Mouse (Mus musculus): ENCODE measurements around the gene Ddx28. TPM values are rescaled to one million over a fixed set of nuclear protein-coding genes. Genes with fewer than 3 reads are reported as not detected.

The Ddx28 gene
- polyA plus RNA-seq, 1 experiment: 10.1 TPM

GRCm38 (mm10) chr8:105971019-105971720, 40.5 kb downstream of the Ddx28 start:
- Histone ChIP-seq H3K27ac (ENCODE audit: insufficient read depth, low read depth, low read length) (no peak overlapping the region), H3K4me1 (ENCODE audit: control insufficient read depth, insufficient read depth, low read length) (no peaks in the 10 kb centered on the region), H3K4me3 (ENCODE audit: insufficient read depth, low read length) (no peak overlapping the region)
- TF ChIP-seq POLR2A (IDR thresholded peaks at IDR 0.05; ENCODE audit: borderline replicate concordance, low read depth, low read length) (no peak), CTCF (IDR thresholded peaks at IDR 0.05; ENCODE audit: low read depth, low read length) (no peak)

GRCm38 (mm10) chr8:105969367-105969766, 42.3 kb downstream of the Ddx28 start:
- no peak for TF ChIP-seq CTCF (IDR thresholded peaks at IDR 0.05; ENCODE audit: low read depth, low read length)
- TF ChIP-seq POLR2A (IDR thresholded peaks at IDR 0.05; ENCODE audit: borderline replicate concordance, low read depth, low read length): no peak
- Histone ChIP-seq H3K4me1 (ENCODE audit: control insufficient read depth, insufficient read depth, low read length) (peaks cover 5% of the 10 kb centered on the region; the same call in 1 of the 2 replicates), H3K27ac (ENCODE audit: insufficient read depth, low read depth, low read length) (no peak overlapping the region), H3K4me3 (ENCODE audit: insufficient read depth, low read length) (no peak overlapping the region)

- H3K4me1 ChIP-seq (ENCODE audit: control insufficient read depth, insufficient read depth, low read length): peaks cover 5% of the 10 kb centered on the region; the same call in 1 of the 2 replicates
- no peak overlapping the region for H3K27ac ChIP-seq (ENCODE audit: insufficient read depth, low read depth, low read length)
- no peak overlapping the region; the same call in 1 of the 2 replicates for H3K4me3 ChIP-seq (ENCODE audit: insufficient read depth, low read length)
- TF ChIP-seq CTCF (IDR thresholded peaks at IDR 0.05; ENCODE audit: low read depth, low read length) (no peak), POLR2A (IDR thresholded peaks at IDR 0.05; ENCODE audit: borderline replicate concordance, low read depth, low read length) (no peak)
These were observed 44.9 kb downstream of the Ddx28 start for GRCm38 (mm10) chr8:105966692-105967311.

GRCm38 (mm10) chr8:105965905-105966341, 45.8 kb downstream of the Ddx28 start, which contains the start of gene Slc12a4:
Gene Slc12a4 (minus strand): TSS chr8:105966097.
- H3K4me3 ChIP-seq (ENCODE audit: insufficient read depth, low read length): peak within 1 kb of the TSS; percentile 88
- TF ChIP-seq POLR2A (IDR thresholded peaks at IDR 0.05; ENCODE audit: borderline replicate concordance, low read depth, low read length) (no peak), CTCF (IDR thresholded peaks at IDR 0.05; ENCODE audit: low read depth, low read length) (no peak)
- H3K4me1 ChIP-seq (ENCODE audit: control insufficient read depth, insufficient read depth, low read length): peaks cover 5% of the 10 kb centered on the region; the same call in 1 of the 2 replicates
- H3K27ac ChIP-seq (ENCODE audit: insufficient read depth, low read depth, low read length): no peak within 1 kb of the TSS

- TF ChIP-seq CTCF (IDR thresholded peaks at IDR 0.05; ENCODE audit: low read depth, low read length) (no peak), POLR2A (IDR thresholded peaks at IDR 0.05; ENCODE audit: borderline replicate concordance, low read depth, low read length) (no peak)
- Histone ChIP-seq H3K4me1 (ENCODE audit: control insufficient read depth, insufficient read depth, low read length) (peaks cover 5% of the 10 kb centered on the region; the same call in 1 of the 2 replicates), H3K27ac (ENCODE audit: insufficient read depth, low read depth, low read length) (no peak overlapping the region), H3K4me3 (ENCODE audit: insufficient read depth, low read length) (peak overlapping the region; percentile 88)
These were observed 46.3 kb downstream of the Ddx28 start for GRCm38 (mm10) chr8:105965266-105965904.

- no peak overlapping the region for H3K27ac ChIP-seq (ENCODE audit: insufficient read depth, low read depth, low read length)
- TF ChIP-seq CTCF (IDR thresholded peaks at IDR 0.05; ENCODE audit: low read depth, low read length) (no peak), POLR2A (IDR thresholded peaks at IDR 0.05; ENCODE audit: borderline replicate concordance, low read depth, low read length) (no peak)
- peak overlapping the region; percentile 88 for H3K4me3 ChIP-seq (ENCODE audit: insufficient read depth, low read length)
- peaks cover 5% of the 10 kb centered on the region; the same call in 1 of the 2 replicates for H3K4me1 ChIP-seq (ENCODE audit: control insufficient read depth, insufficient read depth, low read length)
These were observed 47.0 kb downstream of the Ddx28 start for GRCm38 (mm10) chr8:105964506-105965265.

GRCm38 (mm10) chr8:105961536-105961935, 50.1 kb downstream of the Ddx28 start:
- H3K4me1 ChIP-seq (ENCODE audit: control insufficient read depth, insufficient read depth, low read length): peaks cover 15% of the 10 kb centered on the region
- TF ChIP-seq POLR2A (IDR thresholded peaks at IDR 0.05; ENCODE audit: borderline replicate concordance, low read depth, low read length): no peak
- TF ChIP-seq CTCF (IDR thresholded peaks at IDR 0.05; ENCODE audit: low read depth, low read length): no peak
- H3K27ac ChIP-seq (ENCODE audit: insufficient read depth, low read depth, low read length): no peak overlapping the region
- H3K4me3 ChIP-seq (ENCODE audit: insufficient read depth, low read length): no peak overlapping the region

- no peak overlapping the region for H3K4me3 ChIP-seq (ENCODE audit: insufficient read depth, low read length)
- H3K4me1 ChIP-seq (ENCODE audit: control insufficient read depth, insufficient read depth, low read length): peaks cover 15% of the 10 kb centered on the region
- TF ChIP-seq CTCF (IDR thresholded peaks at IDR 0.05; ENCODE audit: low read depth, low read length): no peak
- no peak for TF ChIP-seq POLR2A (IDR thresholded peaks at IDR 0.05; ENCODE audit: borderline replicate concordance, low read depth, low read length)
- H3K27ac ChIP-seq (ENCODE audit: insufficient read depth, low read depth, low read length): no peak overlapping the region
These were observed 50.6 kb downstream of the Ddx28 start for GRCm38 (mm10) chr8:105961101-105961500.

Other genes starting within 250 kb of the Ddx28 start
- gene Ranbp10, start 184.5 kb downstream of the Ddx28 start, polyA plus RNA-seq (2012; ENCODE audit: insufficient read depth, insufficient read length, missing spikeins): 42.0 and 44.3 TPM in 2 replicates
- gene Tsnaxip1, start 184.2 kb downstream of the Ddx28 start, polyA plus RNA-seq (2012; ENCODE audit: insufficient read depth, insufficient read length, missing spikeins): not detected in 2 replicates
- 16.9 and 17.1 TPM in 2 replicates for gene Cenpt, start 158.6 kb downstream of the Ddx28 start, polyA plus RNA-seq (2012; ENCODE audit: insufficient read depth, insufficient read length, missing spikeins)
- gene Thap11, start 156.8 kb downstream of the Ddx28 start, polyA plus RNA-seq (2012; ENCODE audit: insufficient read depth, insufficient read length, missing spikeins): 27.4 and 28.5 TPM in 2 replicates
- 2.2 TPM in 1 of 2 replicates, not detected in the other for gene Nutf2, start 151.3 kb downstream of the Ddx28 start, polyA plus RNA-seq (2012; ENCODE audit: insufficient read depth, insufficient read length, missing spikeins)
- 23.6 and 29.8 TPM in 2 replicates for gene Edc4, start 131.0 kb downstream of the Ddx28 start, polyA plus RNA-seq (2012; ENCODE audit: insufficient read depth, insufficient read length, missing spikeins)
- gene Nrn1l, start 118.3 kb downstream of the Ddx28 start, polyA plus RNA-seq (2012; ENCODE audit: insufficient read depth, insufficient read length, missing spikeins): not detected in 2 replicates
- 18.0 and 18.8 TPM in 2 replicates for gene Pskh1, start 111.4 kb downstream of the Ddx28 start, polyA plus RNA-seq (2012; ENCODE audit: insufficient read depth, insufficient read length, missing spikeins)
- gene Ctrl, start 78.0 kb downstream of the Ddx28 start, polyA plus RNA-seq (2012; ENCODE audit: insufficient read depth, insufficient read length, missing spikeins): 0.63 TPM in 1 of 2 replicates, not detected in the other
- gene Psmb10, start 73.4 kb downstream of the Ddx28 start, polyA plus RNA-seq (2012; ENCODE audit: insufficient read depth, insufficient read length, missing spikeins): 150 and 151 TPM in 2 replicates
- gene Lcat, start 68.5 kb downstream of the Ddx28 start, polyA plus RNA-seq (2012; ENCODE audit: insufficient read depth, insufficient read length, missing spikeins): 0.55 and 0.60 TPM in 2 replicates
- gene Slc12a4, start 45.8 kb downstream of the Ddx28 start, polyA plus RNA-seq (2012; ENCODE audit: insufficient read depth, insufficient read length, missing spikeins): 19.6 and 27.5 TPM in 2 replicates
- 3.2 and 3.6 TPM in 2 replicates for gene Dpep3, start 32.5 kb downstream of the Ddx28 start, polyA plus RNA-seq (2012; ENCODE audit: insufficient read depth, insufficient read length, missing spikeins)
- 6.1 and 8.3 TPM in 2 replicates for gene Dus2, start 20.5 kb downstream of the Ddx28 start, polyA plus RNA-seq (2012; ENCODE audit: insufficient read depth, insufficient read length, missing spikeins)
- gene Dpep2nb, start 5.9 kb downstream of the Ddx28 start, polyA plus RNA-seq (2012; ENCODE audit: insufficient read depth, insufficient read length, missing spikeins): not detected in 2 replicates
- 28.3 and 31.9 TPM in 2 replicates for gene Nfatc3, start 47.0 kb upstream of the Ddx28 start, polyA plus RNA-seq (2012; ENCODE audit: insufficient read depth, insufficient read length, missing spikeins)
- gene Esrp2, start 125.1 kb upstream of the Ddx28 start, polyA plus RNA-seq (2012; ENCODE audit: insufficient read depth, insufficient read length, missing spikeins): not detected in 2 replicates
- 144 and 153 TPM in 2 replicates for gene Pla2g15, start 138.5 kb upstream of the Ddx28 start, polyA plus RNA-seq (2012; ENCODE audit: insufficient read depth, insufficient read length, missing spikeins)
- gene Slc7a6, start 157.0 kb upstream of the Ddx28 start, polyA plus RNA-seq (2012; ENCODE audit: insufficient read depth, insufficient read length, missing spikeins): 8.3 and 9.4 TPM in 2 replicates
- 25.5 and 26.5 TPM in 2 replicates for gene Slc7a6os, start 199.1 kb upstream of the Ddx28 start, polyA plus RNA-seq (2012; ENCODE audit: insufficient read depth, insufficient read length, missing spikeins)
- gene Prmt7, start 199.1 kb upstream of the Ddx28 start, polyA plus RNA-seq (2012; ENCODE audit: insufficient read depth, insufficient read length, missing spikeins): 3.9 and 8.8 TPM in 2 replicates